Mouse (Mus musculus) layer of hippocampus, adult 9-11 months (tissue): Measurements from ENCODE around the gene Nxf7.
"Not testable (repeated sequence)": the region's sequence is repeated elsewhere in the genome, so short reads cannot be mapped to it uniquely, and the experiment has no call there.

ENCODE experiments used
- DNase-seq: peaks from one replicate; pipeline ENCODE4 v3.0.0; 2022

The Nxf7 gene

DNA sequence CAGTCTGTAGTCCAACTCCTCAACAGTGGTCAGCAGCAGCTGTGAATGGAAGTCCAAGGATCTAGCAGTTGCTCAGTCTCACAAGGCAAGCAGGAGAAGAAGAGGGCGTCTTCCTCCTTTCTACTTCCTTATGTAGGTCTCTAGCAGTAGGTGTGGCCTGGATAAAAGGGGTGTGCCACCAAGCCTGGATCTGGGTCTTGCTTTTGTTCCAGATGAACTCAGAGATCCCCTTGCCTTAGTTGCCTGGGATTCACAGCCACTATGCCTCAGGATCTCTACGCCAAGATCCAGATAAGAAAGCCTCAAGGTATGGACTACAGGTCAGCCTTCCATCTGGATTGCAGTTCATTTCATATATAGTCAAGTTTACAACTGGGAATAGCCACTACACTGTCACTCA lies at the start of gene Nxf7:
TSS of gene Nxf7 (minus strand) at position 101 of the 400 bp plus-strand sequence.
- DNase-seq: no peak

DNA sequence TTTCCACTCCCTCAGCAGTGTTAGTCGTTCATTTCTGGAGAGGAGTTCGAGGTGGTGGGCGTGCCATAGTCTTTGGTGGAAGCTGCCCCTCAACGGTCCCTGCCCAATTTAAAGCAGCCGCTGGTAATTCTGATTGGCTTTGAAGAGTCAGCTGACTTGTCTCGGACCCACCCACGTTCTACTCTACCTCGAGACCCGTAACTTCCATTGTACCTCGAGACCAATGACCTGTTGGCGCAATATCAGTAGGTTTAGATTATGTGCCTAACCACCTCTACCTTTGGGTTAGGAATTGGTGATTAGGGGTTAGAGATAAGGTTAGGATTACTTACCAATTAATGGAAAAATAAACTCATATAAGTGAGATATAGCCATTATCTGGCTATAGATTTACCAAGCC lies 29.0 kb upstream of the Nxf7 start, which contains the start of gene Prame:
TSS of gene Prame (minus strand) at position 101 of the 400 bp plus-strand sequence.
- DNase-seq: no peak

DNA sequence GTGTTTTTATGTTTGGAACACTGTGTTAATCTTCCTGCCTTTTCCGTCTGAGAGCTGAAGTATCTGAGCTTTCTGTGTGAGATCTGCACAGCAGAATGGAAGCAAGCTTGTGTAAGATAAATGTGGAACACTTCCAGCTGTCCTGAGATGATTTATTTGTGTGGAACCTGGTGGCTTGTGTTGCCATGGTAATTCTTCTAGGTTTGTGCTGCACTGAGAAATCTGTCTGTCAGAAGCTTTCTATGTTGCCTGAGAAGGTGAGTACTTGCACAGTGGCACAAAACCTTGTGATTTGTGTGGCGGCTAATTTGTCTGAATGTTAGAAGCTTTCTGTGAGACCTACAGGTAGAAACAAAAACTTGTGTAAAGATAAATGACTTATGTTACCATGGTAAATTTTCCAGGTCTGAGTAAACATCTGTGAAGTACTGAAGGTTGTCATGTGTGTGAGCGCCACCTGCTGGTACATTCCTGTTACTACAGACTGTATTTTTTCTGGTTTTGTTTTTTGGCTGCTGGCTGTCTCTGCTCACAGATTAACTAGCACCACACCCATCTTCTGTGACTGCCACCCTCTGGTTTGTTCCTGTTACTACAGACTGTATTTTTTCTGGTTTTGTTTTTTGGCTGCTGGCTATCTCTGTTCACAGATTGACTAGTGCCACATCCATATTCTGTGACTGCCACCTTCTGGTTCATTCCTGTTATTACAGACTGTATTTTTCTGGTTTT lies 2.9 kb upstream of the Nxf7 start:
- DNase-seq: peak; percentile 66

DNA sequence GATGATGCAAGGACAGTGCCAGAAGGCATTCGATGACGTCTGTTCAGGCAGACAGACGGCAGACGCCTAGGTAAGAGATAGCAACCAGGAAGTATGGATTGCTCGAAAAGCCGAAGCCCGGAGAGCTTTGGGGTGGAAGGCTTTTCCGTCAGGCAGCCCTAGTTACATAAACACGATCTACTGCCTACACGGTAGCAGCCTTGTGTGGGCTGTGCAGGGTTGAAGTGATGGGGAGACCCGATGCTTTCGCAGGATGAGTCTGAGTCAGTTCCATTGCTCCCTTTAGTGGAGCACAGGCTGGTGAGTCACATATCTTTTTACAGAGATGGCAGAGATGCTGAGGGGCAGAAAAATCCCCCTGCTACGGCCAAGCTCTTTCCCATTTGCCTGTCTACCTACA lies 481 bp downstream of the Nxf7 start:
- peak; percentile 64 for DNase-seq

DNA sequence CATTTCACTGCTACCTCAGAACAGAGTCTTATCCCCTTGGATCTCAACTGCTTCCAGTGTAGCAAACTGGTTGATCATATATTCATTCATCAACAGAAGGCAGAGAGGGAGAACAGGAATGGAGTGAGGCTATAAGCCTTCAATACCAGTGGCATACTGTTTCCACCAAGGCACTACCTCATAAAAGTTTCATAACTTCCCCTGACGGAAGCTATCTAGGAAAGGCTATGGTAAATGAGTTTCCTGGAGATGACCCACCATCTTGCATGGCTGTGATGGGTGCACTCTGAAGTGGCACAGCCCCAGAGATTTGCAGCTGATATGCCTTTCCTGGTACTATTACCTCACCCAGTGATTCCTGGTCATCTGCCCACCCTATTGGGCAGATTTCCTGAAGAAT lies 22.2 kb downstream of the Nxf7 start:
- no peak for DNase-seq

DNA sequence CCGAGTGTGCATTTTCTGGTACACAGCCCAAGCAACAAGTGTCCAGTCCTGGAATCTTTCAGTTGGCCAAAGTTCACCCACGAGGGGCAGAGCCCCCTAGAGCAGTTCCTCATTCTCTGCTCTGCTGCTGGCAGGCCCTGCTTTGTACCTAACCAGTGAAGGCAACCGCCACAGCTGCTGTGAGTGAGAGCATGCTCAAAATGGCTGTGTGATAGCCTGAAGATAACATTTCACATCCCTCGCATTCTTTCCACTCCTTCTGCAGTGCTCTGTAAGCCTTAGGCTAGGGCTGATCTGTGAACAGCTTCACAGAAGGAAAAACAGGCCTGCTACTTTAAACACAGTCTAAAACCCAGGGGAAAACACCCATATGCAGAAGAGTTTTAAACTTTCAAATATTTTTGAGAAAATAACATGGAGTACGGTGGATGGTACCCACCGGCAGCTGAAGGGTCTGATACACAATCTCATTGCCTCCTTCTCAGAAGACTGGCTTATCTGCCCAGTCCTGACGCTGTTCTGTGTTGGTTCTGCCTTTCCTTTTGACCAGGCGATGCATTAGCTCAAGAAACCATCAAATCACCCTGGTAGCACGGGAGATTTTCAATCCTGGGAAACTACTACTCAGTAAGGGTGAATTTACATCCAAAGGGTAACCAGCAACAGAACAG lies 23.5 kb downstream of the Nxf7 start:
- not testable (repeated sequence) for DNase-seq

DNA sequence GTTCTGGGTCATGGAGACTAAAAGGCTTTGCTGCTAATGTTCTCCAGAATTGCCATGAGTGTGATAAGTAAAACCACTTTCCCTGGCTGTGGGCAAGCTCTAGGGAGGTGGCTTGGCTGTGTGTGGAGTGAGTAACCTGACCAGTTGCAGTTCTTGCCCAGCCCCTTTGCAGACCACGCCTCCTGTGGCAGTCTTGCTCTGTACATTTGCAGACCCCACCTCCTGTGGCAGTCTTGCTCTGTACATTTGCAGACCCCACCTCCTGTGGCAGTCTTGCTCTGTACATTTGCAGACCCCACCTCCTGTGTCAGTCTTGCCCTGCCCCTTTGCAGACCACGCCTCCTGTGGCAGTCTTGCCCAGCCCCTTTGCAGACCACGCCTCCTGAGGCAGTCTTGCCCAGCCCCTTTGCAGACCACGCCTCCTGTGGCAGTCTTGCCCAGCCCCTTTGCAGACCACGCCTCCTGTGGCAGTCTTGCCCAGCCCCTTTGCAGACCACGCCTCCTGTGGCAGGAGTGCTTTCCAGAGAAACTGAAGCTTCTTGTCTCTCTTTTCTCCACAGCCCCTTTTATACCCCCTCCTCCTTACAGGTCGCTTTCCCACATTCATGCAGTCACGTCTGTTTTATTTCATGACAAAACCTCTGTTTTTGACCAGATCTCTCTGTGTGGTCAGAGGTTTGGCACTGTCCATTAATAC lies 24.2 kb downstream of the Nxf7 start:
- not testable (repeated sequence) for DNase-seq

DNA sequence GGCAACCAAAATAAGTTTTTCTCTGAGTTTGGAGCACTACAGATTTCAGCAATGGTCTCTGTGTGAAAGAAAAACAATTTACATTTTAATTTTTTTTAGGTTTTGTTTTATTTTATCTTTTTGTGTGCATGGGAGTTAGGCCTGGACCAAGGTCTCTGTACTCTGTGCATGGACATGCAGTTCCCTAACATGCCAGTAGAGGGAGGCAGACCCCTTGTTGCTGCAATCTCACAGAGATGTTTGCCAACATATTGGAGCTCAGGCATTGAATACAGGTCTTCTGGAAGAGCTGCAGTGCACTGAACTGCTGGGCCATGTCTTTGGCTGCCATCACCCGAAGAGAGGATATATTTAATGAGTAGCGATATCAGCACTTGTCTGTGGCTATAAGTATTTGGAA lies 29.1 kb downstream of the Nxf7 start:
- peak; percentile 52 for DNase-seq

DNA sequence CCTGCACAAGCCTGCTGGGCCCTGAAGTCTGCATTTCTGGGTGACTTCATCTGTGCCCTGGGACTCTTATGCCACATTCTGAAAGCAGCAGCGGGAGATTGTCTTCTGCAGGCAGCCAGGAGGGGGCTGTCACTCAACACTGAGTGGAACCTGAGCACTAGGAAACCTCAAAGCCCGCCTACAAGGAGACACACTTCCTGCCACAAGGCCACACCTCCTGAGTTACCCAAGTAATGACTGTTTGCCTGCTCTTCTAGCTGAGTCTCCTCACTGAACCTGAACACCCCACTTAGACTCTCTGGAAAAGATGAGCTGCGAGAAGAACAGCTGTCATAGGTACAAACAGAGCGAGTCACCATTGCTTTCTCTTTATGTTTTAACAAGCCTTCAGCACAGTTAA lies 33.6 kb downstream of the Nxf7 start:
- DNase-seq: not testable (repeated sequence)

DNA sequence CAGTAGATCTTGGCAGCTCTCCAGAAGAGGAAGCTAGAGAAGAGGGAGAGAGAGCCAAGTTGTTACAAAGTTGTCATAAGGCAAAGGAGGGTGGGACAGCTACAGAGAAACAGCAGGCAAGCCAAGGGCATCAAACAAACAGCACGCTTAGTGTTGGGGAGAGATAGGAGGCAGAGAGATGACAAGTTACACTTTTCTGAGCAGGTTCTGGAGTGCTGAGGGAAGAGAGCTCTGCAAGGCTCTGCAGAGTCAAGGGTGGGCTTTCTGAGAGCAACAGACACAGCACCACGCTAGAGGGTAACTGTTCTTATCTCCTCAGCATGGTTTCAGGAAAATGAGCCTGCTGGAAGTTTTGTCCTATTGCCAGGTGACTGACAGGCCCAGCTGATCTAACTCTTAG lies 35.7 kb downstream of the Nxf7 start:
- DNase-seq: no peak

DNA sequence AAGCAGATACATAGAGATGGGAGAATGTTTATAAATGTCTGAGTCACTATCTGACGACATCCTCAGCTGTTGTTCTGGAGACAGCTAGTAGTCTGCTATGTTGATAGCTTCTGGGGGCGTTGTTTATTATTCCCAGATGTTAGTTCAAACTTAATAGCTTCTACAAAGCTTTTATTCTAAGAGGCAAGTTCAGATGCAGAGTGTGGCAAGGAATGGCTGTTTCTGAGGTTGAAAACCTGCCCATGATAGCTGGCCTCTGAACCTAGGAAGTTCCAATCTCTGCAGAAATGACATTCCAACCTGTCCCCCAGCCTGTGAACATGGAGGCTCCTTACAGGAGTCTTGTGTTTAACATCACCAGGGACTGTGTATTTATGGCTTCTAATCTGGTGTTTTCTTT lies 36.9 kb downstream of the Nxf7 start:
- not testable (repeated sequence) for DNase-seq

DNA sequence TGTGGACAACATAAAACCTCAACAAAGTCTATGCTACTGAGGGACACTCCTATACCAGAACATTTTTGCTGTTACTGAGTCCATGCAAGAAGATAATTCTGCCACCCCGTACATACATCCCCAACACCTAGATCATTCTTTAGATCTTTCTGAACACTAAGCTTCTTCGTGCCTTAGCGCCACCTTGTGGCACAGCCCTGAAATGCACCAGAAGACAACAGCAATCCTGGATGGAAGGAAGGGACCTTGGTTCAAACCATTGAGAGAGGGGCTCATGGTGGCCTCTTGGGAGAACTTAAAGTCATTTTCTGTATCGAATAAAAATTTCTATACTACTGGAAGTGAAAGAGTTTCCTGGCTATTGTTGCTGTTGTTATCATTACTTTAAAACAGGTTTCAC lies 37.6 kb downstream of the Nxf7 start:
- DNase-seq: not testable (repeated sequence)

DNA sequence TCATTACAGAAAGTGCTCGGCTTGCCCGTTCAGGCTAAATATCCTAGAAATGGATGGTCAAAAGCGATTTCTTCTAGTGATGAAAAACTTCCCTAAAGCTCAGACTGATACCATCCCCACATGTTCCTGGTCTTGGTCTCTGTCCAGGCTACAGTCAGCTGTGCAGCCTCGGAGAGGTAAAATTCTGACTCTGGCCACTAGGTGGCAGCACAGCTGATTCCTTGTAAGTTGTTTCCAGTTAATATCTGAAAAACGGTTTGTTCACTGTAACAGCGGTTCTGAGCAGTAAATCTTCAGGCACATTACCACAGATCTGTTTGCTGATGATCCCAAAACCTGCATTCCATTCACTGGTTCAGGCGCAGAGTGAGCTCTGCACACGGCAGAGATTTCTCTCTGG lies 38.9 kb downstream of the Nxf7 start:
- DNase-seq: peak; percentile 16
